Mouse (Mus musculus): ENCODE results near the gene Sufu. TPM values are rescaled to one million over a fixed set of nuclear protein-coding genes. Genes with fewer than 3 reads are reported as not detected.
A peak's percentile ranks its signal among the peaks of the same experiment; 100 is the strongest.

Sufu gene
- polyA plus RNA-seq, 1 experiment from 2014 or later = 9.5 TPM

GRCm38 (mm10) chr19:46449261-46450005 is 52.7 kb downstream of the Sufu start:
- H3K9ac ChIP-seq (ENCODE audit: low read length) = no peak overlapping the region
- H3K27ac ChIP-seq (replicated peaks) = no peak overlapping the region
- TF ChIP-seq CTCF (IDR thresholded peaks at IDR 0.05; ENCODE audit: low read depth) (no peak), EP300 (optimal IDR thresholded peaks at IDR 0.05) (no peak)
- 0 out of 2 replicates have a peak, but pooled peaks cover 2% of the 10 kb centered on the region for H3K36me3 ChIP-seq (ENCODE audit: control insufficient read depth, insufficient read depth, low read length)
- H3K27me3 ChIP-seq (ENCODE audit: control insufficient read depth, insufficient read depth, low read length) = no peaks in the 10 kb centered on the region
- DNase-seq (ENCODE audit: low spot score) = no peak
- WGBS = 85% methylated on average over 7 of the region's 7 CpGs
- no peak overlapping the region for H3K4me2 ChIP-seq (replicated peaks; ENCODE audit: low read depth)
- no peak for ATAC-seq (ENCODE audit: low FRiP score, low TSS enrichment)
- no peaks in the 10 kb centered on the region for H3K9me3 ChIP-seq (ENCODE audit: control insufficient read depth, low read length)
- H3K4me1 ChIP-seq (replicated peaks; ENCODE audit: control insufficient read depth, insufficient read depth) = peaks cover 4% of the 10 kb centered on the region; the same call in 1 of the 2 replicates
- no peak overlapping the region for H3K4me3 ChIP-seq (ENCODE audit: low read depth, low read length)

DNA sequence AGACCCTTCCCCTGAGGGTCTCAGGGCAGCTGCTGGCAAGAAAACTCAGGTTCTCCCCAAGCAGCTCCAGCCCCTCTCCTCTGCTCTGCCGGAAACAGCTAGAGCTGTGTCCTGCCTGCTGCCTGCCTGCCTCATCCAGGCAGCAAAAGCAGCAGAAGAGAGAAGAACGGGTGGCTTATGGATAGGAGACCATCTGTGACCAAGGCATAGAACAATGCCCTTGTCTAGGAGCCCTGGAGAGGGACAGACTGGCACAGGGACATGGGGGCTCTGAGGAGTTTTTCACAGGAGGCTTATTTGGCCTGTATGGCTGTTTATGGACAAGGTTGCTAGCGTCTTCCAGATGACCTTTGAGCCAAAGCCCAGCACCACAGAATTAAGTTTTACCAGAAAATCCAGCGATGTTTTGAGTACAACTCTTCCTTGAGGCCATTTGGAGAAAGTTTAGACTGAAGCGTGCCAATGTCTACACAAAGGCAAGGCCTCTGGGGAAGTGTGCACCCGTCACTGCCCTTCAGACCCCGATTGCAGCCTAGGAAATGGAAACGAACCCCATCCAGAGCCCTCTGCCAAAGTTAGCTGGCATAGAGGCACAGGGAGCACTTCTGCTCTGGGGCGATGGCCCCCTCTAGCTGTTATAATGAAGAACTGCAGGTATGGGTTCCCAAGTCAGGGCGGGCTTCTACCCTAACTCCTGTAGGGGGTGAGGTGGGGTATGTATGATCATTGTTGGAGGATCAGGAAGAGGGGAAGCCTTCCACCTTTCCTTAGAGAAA is 55.5 kb downstream of the Sufu start:
- no peak overlapping the region for H3K4me3 ChIP-seq (ENCODE audit: low read depth, low read length)
- ATAC-seq (ENCODE audit: low FRiP score, low TSS enrichment) = no peak
- H3K9ac ChIP-seq (ENCODE audit: low read length) = 0 out of 2 replicates have a peak overlapping the region, but pooled peaks have one; percentile 23
- H3K9me3 ChIP-seq (ENCODE audit: control insufficient read depth, low read length) = no peaks in the 10 kb centered on the region
- 0 out of 2 replicates have a peak overlapping the region, but pooled peaks have one; percentile 35 for H3K27ac ChIP-seq (replicated peaks)
- 0 out of 2 replicates have a peak, but pooled peaks cover 2% of the 10 kb centered on the region for H3K36me3 ChIP-seq (ENCODE audit: control insufficient read depth, insufficient read depth, low read length)
- TF ChIP-seq EP300 (optimal IDR thresholded peaks at IDR 0.05) (no peak), CTCF (IDR thresholded peaks at IDR 0.05; ENCODE audit: low read depth) (peak; percentile 93)
- H3K4me1 ChIP-seq (replicated peaks; ENCODE audit: control insufficient read depth, insufficient read depth) = peaks cover 11% of the 10 kb centered on the region; the same call in 1 of the 2 replicates
- no peak overlapping the region for H3K4me2 ChIP-seq (replicated peaks; ENCODE audit: low read depth)
- 33% methylated on average over 10 of the region's 10 CpGs for WGBS
- peak; percentile 37 for DNase-seq (ENCODE audit: low spot score)
- H3K27me3 ChIP-seq (ENCODE audit: control insufficient read depth, insufficient read depth, low read length) = no peaks in the 10 kb centered on the region

DNA sequence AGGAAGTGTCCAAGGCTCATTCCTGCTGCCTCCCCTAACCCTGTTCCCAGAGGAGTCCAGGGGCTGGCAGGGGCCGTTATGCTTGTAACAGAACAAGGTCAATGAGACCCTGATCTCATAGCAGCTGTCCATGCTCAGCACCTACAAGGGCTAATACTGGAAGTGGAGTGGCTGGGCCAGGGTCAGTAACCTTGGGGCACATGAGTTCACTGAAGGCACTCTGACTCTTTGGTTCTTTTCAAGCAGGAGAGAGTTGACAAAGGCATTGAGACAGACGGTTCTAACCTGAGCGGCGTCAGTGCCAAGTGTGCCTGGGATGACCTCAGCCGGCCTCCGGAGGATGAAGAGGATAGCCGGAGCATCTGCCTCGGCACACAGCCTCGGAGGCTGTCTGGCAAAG is 56.2 kb downstream of the Sufu start:
- H3K4me3 ChIP-seq (ENCODE audit: low read depth, low read length) = no peak overlapping the region
- 0 out of 2 replicates have a peak, but pooled peaks cover 2% of the 10 kb centered on the region for H3K36me3 ChIP-seq (ENCODE audit: control insufficient read depth, insufficient read depth, low read length)
- no peaks in the 10 kb centered on the region for H3K9me3 ChIP-seq (ENCODE audit: control insufficient read depth, low read length)
- no peak overlapping the region for H3K4me2 ChIP-seq (replicated peaks; ENCODE audit: low read depth)
- no peak for TF ChIP-seq EP300 (optimal IDR thresholded peaks at IDR 0.05)
- no peak for TF ChIP-seq CTCF (IDR thresholded peaks at IDR 0.05; ENCODE audit: low read depth)
- H3K27ac ChIP-seq (replicated peaks) = peak overlapping the region; percentile 94
- no peak overlapping the region for H3K9ac ChIP-seq (ENCODE audit: low read length)
- 82% methylated on average over 9 of the region's 9 CpGs for WGBS
- H3K27me3 ChIP-seq (ENCODE audit: control insufficient read depth, insufficient read depth, low read length) = no peaks in the 10 kb centered on the region
- no peak for ATAC-seq (ENCODE audit: low FRiP score, low TSS enrichment)
- DNase-seq (ENCODE audit: low spot score) = no peak
- H3K4me1 ChIP-seq (replicated peaks; ENCODE audit: control insufficient read depth, insufficient read depth) = peaks cover 8% of the 10 kb centered on the region; the same call in 1 of the 2 replicates

DNA sequence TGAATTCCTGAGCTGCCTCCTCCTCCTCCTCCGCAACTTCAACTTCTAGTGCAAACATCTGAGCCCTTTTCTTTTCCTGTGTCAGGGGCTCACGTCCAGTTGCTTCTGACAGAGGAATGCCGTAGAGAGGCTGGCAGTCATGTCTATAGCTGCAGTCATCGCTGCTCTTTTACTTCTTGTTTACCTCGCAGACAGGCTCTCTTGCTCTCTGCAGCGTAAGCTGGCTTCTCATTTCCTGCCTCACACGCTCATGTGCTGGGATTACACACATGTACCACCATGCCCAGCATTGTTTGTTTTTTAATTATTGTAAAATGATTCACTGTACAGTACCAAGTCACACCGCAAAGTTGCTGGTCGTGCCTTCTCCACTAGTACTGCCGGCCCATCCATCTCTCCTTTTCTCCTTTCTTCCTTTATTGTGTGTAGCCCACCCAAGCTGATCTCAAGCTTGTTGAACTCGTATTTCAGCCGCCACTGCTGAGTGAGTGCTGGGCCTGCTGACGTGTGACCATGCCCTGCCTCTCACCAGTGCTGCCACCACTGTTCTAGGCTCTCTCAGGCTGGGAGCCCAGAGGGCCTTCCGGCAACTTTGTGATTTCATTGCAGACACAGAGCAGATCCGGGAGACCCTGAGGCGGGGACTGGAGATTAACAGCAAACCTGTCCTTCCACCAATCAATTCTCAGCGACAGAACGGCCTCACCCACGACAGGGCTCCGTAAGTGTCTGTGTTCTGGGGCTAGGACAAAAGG is 57.6 kb downstream of the Sufu start:
- Histone ChIP-seq H3K36me3 (ENCODE audit: control insufficient read depth, insufficient read depth, low read length) (0 out of 2 replicates have a peak, but pooled peaks cover 7% of the 10 kb centered on the region), H3K27me3 (ENCODE audit: control insufficient read depth, insufficient read depth, low read length) (no peaks in the 10 kb centered on the region), H3K4me2 (replicated peaks; ENCODE audit: low read depth) (peak overlapping the region; percentile 6; the same call in 1 of the 2 replicates), H3K9me3 (ENCODE audit: control insufficient read depth, low read length) (no peaks in the 10 kb centered on the region), H3K4me1 (replicated peaks; ENCODE audit: control insufficient read depth, insufficient read depth) (peaks cover 8% of the 10 kb centered on the region; the same call in 1 of the 2 replicates), H3K9ac (ENCODE audit: low read length) (peak overlapping the region; percentile 35), H3K4me3 (ENCODE audit: low read depth, low read length) (no peak overlapping the region), H3K27ac (replicated peaks) (peak overlapping the region; percentile 94)
- WGBS = 32% methylated on average over 20 of the region's 20 CpGs
- TF ChIP-seq EP300 (optimal IDR thresholded peaks at IDR 0.05) (no peak), CTCF (IDR thresholded peaks at IDR 0.05; ENCODE audit: low read depth) (no peak)
- ATAC-seq (ENCODE audit: low FRiP score, low TSS enrichment) = peak; percentile 48
- peak; percentile 46 for DNase-seq (ENCODE audit: low spot score)

- peak; percentile 78 for ATAC-seq (ENCODE audit: low FRiP score, low TSS enrichment)
- Histone ChIP-seq H3K4me3 (ENCODE audit: low read depth, low read length) (no peak overlapping the region), H3K9me3 (ENCODE audit: control insufficient read depth, low read length) (no peaks in the 10 kb centered on the region), H3K36me3 (ENCODE audit: control insufficient read depth, insufficient read depth, low read length) (0 out of 2 replicates have a peak, but pooled peaks cover 7% of the 10 kb centered on the region), H3K4me1 (replicated peaks; ENCODE audit: control insufficient read depth, insufficient read depth) (peaks cover 8% of the 10 kb centered on the region; the same call in 1 of the 2 replicates), H3K27me3 (ENCODE audit: control insufficient read depth, insufficient read depth, low read length) (no peaks in the 10 kb centered on the region), H3K9ac (ENCODE audit: low read length) (peak overlapping the region; percentile 35), H3K27ac (replicated peaks) (peak overlapping the region; percentile 94), H3K4me2 (replicated peaks; ENCODE audit: low read depth) (peak overlapping the region; percentile 6; the same call in 1 of the 2 replicates)
- 17% methylated on average over 1 of the region's 1 CpGs for WGBS
- TF ChIP-seq EP300 (optimal IDR thresholded peaks at IDR 0.05) (no peak), CTCF (IDR thresholded peaks at IDR 0.05; ENCODE audit: low read depth) (no peak)
- DNase-seq (ENCODE audit: low spot score) = peak; percentile 66
Observed at GRCm38 (mm10) chr19:46455032-46455431, 58.3 kb downstream of the Sufu start.
